Mouse (Mus musculus): Measurements from ENCODE around the gene Phactr2. TPM values are rescaled to one million over a fixed set of nuclear protein-coding genes. Genes with fewer than 3 reads are reported as not detected.
A peak's percentile ranks its signal among the peaks of the same experiment; 100 is the strongest.
"Not testable (repeated sequence)": the region's sequence is repeated elsewhere in the genome, so short reads cannot be mapped to it uniquely, and the experiment has no call there.

Gene Phactr2
- polyA plus RNA-seq, 1 experiment from 2014 or later = 7.0 TPM

GRCm38 (mm10) chr10:13466925-13467324 lies 7.3 kb downstream of the Phactr2 start:
- H3K4me2 ChIP-seq (ENCODE audit: low read length) = no peak overlapping the region
- no peak for ATAC-seq
- no peaks in the 10 kb centered on the region for H3K4me1 ChIP-seq (ENCODE audit: control insufficient read depth, insufficient read depth, low read length)
- no peak overlapping the region for H3K4me3 ChIP-seq (ENCODE audit: low read depth, low read length)
- WGBS = 59% methylated on average over 5 of the region's 5 CpGs
- H3K9me3 ChIP-seq (replicated peaks; ENCODE audit: control insufficient read depth, low read length, poor library complexity, severe bottlenecking) = no peaks in the 10 kb centered on the region
- no peaks in the 10 kb centered on the region for H3K27me3 ChIP-seq (ENCODE audit: control insufficient read depth, insufficient read depth, low read depth, low read length)
- no peak overlapping the region for H3K9ac ChIP-seq (ENCODE audit: low read depth, low read length)
- no peak overlapping the region for H3K27ac ChIP-seq (ENCODE audit: low read length)
- H3K36me3 ChIP-seq (ENCODE audit: control insufficient read depth, insufficient read depth, low read length) = no peaks in the 10 kb centered on the region

DNA sequence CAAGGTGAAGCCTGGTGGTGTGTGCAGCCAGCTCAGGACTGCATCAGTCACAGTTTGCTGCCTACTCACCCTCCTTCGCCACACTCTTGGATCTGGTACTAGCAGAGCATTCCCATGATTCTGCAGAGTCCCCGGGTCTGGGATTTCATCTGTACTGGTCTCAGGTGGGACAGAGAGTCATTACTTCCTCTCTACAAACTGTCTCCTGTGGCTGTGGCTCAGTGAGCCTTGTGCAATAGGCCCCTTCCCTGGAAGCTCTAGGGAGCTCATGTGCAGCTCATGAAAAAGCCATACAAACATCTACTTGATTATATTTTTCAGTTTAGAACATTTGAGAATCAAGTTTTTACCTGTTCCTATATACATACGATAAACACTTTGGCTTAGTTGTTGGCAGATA lies 9.9 kb downstream of the Phactr2 start:
- not testable (repeated sequence) for H3K4me2 ChIP-seq (ENCODE audit: low read length); H3K36me3 ChIP-seq (ENCODE audit: control insufficient read depth, insufficient read depth, low read length); H3K4me1 ChIP-seq (ENCODE audit: control insufficient read depth, insufficient read depth, low read length); H3K4me3 ChIP-seq (ENCODE audit: low read depth, low read length); H3K27me3 ChIP-seq (ENCODE audit: control insufficient read depth, insufficient read depth, low read depth, low read length); H3K9me3 ChIP-seq (replicated peaks; ENCODE audit: control insufficient read depth, low read length, poor library complexity, severe bottlenecking); H3K27ac ChIP-seq (ENCODE audit: low read length); H3K9ac ChIP-seq (ENCODE audit: low read depth, low read length); ATAC-seq
- 92% methylated on average over 3 of the region's 3 CpGs for WGBS

DNA sequence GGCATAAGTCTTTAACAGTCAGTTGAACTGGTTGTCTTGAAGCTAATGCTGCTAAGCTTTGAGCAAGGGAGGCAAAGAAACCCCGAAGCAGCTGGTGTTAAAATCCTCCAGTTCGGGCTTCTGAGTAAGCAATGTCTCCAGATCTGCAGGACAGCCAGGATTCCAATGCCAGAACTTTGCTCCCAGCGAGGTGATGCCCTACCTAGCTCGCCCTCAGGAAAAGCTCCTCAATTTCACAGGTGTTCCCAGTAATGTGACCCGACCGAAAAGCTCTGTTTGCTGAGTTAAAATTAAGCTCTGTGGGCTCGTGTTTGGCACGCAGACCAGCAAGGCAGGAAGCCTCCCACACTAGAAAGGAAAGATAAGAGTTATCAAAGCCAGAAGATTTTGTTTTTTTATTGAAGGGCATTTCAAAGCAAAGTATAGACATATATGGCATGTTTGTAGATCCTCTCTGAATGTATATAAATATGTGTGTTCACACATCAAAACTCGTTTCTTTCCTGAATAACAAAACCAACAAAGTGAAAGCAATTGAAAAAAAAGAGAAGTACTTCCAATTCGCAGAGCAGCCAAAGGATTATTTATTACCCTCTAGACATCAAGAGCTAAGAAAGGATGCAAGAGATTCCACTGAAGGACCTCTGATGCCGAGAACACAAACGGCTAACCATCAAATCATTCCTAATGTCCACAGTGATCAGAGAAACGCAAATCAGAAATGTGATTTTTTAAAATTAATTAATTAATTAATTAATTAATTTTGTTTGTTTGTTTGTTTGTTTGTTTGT lies 20.8 kb downstream of the Phactr2 start:
- 88% methylated on average over 13 of the region's 13 CpGs for WGBS
- no peak overlapping the region for H3K27ac ChIP-seq (ENCODE audit: low read length)

GRCm38 (mm10) chr10:13451640-13452039 lies 22.6 kb downstream of the Phactr2 start:
- no peak for ATAC-seq
- H3K4me3 ChIP-seq (ENCODE audit: low read depth, low read length) = no peak overlapping the region
- no peak overlapping the region for H3K27ac ChIP-seq (ENCODE audit: low read length)
- 83% methylated on average over 6 of the region's 6 CpGs for WGBS
- no peak overlapping the region for H3K9ac ChIP-seq (ENCODE audit: low read depth, low read length)
- no peaks in the 10 kb centered on the region for H3K9me3 ChIP-seq (replicated peaks; ENCODE audit: control insufficient read depth, low read length, poor library complexity, severe bottlenecking)
- H3K36me3 ChIP-seq (ENCODE audit: control insufficient read depth, insufficient read depth, low read length) = no peaks in the 10 kb centered on the region
- no peaks in the 10 kb centered on the region for H3K4me1 ChIP-seq (ENCODE audit: control insufficient read depth, insufficient read depth, low read length)
- H3K27me3 ChIP-seq (ENCODE audit: control insufficient read depth, insufficient read depth, low read depth, low read length) = no peaks in the 10 kb centered on the region
- no peak overlapping the region for H3K4me2 ChIP-seq (ENCODE audit: low read length)

More for the DNA sequence above, 20.8 kb downstream of the Phactr2 start:
- Histone ChIP-seq H3K9me3 (replicated peaks; ENCODE audit: control insufficient read depth, low read length, poor library complexity, severe bottlenecking) (no peaks in the 10 kb centered on the region), H3K9ac (ENCODE audit: low read depth, low read length) (no peak overlapping the region), H3K27me3 (ENCODE audit: control insufficient read depth, insufficient read depth, low read depth, low read length) (no peaks in the 10 kb centered on the region), H3K4me2 (ENCODE audit: low read length) (no peak overlapping the region), H3K4me3 (ENCODE audit: low read depth, low read length) (no peak overlapping the region), H3K4me1 (ENCODE audit: control insufficient read depth, insufficient read depth, low read length) (no peaks in the 10 kb centered on the region), H3K36me3 (ENCODE audit: control insufficient read depth, insufficient read depth, low read length) (no peaks in the 10 kb centered on the region)
- no peak for ATAC-seq

DNA sequence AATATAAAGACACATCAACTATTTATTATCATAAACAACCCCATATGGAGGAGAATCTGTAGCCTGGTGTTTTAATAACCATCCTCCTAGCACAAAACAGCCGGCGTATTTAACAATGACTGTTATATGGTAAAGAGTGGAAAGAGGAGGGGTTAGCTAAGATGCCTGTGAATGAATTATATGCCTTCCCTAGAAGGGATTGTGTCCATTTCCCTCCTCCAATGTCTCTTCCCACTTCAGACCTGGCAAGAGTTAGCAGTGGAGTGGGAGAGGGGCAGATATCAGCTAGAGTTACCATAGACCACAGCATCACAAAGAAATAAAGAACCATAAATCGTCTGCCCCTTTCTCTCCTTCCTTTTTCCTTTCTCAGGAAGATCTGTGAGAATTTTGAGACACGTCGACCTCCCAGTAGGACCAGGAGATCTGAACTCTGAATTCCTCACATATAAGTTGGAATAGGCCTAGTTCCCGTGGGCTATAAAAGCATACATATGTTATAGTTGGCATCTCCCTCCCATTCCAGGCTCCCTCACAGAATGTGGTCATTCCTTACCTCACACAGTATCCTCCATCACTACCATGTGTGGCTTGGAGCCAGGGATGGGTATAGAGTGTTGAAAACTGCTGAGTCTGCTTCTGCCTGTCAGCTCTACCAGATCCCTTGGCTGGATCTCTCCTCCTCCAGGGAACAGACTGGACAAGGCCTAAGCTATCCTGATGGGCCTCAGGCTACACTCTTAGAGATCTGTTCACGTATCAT lies 25.7 kb downstream of the Phactr2 start:
- H3K27me3 ChIP-seq (ENCODE audit: control insufficient read depth, insufficient read depth, low read depth, low read length) = no peaks in the 10 kb centered on the region
- no peak overlapping the region for H3K4me2 ChIP-seq (ENCODE audit: low read length)
- no peak overlapping the region for H3K27ac ChIP-seq (ENCODE audit: low read length)
- 83% methylated on average over 7 of the region's 7 CpGs for WGBS
- no peaks in the 10 kb centered on the region for H3K36me3 ChIP-seq (ENCODE audit: control insufficient read depth, insufficient read depth, low read length)
- no peaks in the 10 kb centered on the region for H3K9me3 ChIP-seq (replicated peaks; ENCODE audit: control insufficient read depth, low read length, poor library complexity, severe bottlenecking)
- no peak for ATAC-seq
- no peak overlapping the region for H3K4me3 ChIP-seq (ENCODE audit: low read depth, low read length)
- no peak overlapping the region for H3K9ac ChIP-seq (ENCODE audit: low read depth, low read length)
- no peaks in the 10 kb centered on the region for H3K4me1 ChIP-seq (ENCODE audit: control insufficient read depth, insufficient read depth, low read length)

DNA sequence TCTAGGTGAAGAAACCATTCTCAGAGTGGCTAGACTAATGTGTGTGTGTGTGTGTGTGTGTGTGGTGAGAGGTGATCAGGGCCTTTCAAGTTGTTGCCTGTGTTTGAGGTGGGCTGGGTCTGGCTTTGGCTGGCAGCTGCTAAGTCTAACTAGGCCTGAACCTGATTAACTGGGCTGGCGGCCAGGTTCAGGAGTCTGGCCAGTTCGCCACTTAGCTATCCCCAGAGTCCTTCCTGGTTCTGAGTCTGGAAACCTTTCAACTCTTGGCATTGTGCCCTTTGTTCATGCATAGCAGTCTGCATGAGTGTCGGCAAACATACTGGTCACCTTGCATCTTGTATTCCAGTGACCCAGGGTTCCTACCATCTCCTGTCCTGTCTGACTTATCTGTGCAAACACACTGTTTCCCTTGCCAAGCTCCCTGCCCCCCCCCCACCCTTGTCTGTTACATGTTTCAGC lies 27.4 kb downstream of the Phactr2 start:
- peak; percentile 62 for ATAC-seq
- Histone ChIP-seq H3K27me3 (ENCODE audit: control insufficient read depth, insufficient read depth, low read depth, low read length) (no peaks in the 10 kb centered on the region), H3K4me3 (ENCODE audit: low read depth, low read length) (no peak overlapping the region), H3K4me2 (ENCODE audit: low read length) (no peak overlapping the region), H3K9me3 (replicated peaks; ENCODE audit: control insufficient read depth, low read length, poor library complexity, severe bottlenecking) (no peaks in the 10 kb centered on the region), H3K36me3 (ENCODE audit: control insufficient read depth, insufficient read depth, low read length) (no peaks in the 10 kb centered on the region), H3K4me1 (ENCODE audit: control insufficient read depth, insufficient read depth, low read length) (no peaks in the 10 kb centered on the region), H3K9ac (ENCODE audit: low read depth, low read length) (no peak overlapping the region), H3K27ac (ENCODE audit: low read length) (no peak overlapping the region)
- WGBS = 64% methylated on average over 3 of the region's 3 CpGs

- ATAC-seq = no peak
- Histone ChIP-seq H3K4me2 (ENCODE audit: low read length) (no peak overlapping the region), H3K9ac (ENCODE audit: low read depth, low read length) (no peak overlapping the region), H3K4me1 (ENCODE audit: control insufficient read depth, insufficient read depth, low read length) (no peaks in the 10 kb centered on the region), H3K27me3 (ENCODE audit: control insufficient read depth, insufficient read depth, low read depth, low read length) (no peaks in the 10 kb centered on the region), H3K27ac (ENCODE audit: low read length) (no peak overlapping the region), H3K9me3 (replicated peaks; ENCODE audit: control insufficient read depth, low read length, poor library complexity, severe bottlenecking) (no peaks in the 10 kb centered on the region), H3K4me3 (ENCODE audit: low read depth, low read length) (no peak overlapping the region), H3K36me3 (ENCODE audit: control insufficient read depth, insufficient read depth, low read length) (no peaks in the 10 kb centered on the region)
- 96% methylated on average over 5 of the region's 5 CpGs for WGBS
These were observed 30.0 kb downstream of the Phactr2 start for GRCm38 (mm10) chr10:13444257-13444656.

DNA sequence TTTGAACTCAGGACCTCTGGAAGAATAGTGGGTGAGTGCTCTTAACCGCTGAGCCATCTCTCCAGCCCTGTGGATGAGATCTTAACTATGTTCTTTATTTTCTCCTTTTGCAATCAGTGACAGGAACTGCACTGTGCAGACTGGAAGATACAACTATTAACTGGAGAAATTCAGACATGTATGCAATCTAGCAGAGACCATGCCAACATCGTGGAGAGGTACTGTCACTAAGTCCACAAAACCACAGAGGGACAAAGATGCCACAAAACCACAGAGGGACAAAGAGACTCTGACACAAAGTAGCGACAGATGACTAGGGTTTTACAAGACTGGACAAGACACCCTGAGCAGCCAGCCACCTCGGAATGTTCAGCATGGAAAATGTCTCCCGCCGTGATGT lies 30.6 kb downstream of the Phactr2 start:
- no peak overlapping the region for H3K4me2 ChIP-seq (ENCODE audit: low read length)
- no peaks in the 10 kb centered on the region for H3K4me1 ChIP-seq (ENCODE audit: control insufficient read depth, insufficient read depth, low read length)
- H3K36me3 ChIP-seq (ENCODE audit: control insufficient read depth, insufficient read depth, low read length) = no peaks in the 10 kb centered on the region
- no peaks in the 10 kb centered on the region for H3K9me3 ChIP-seq (replicated peaks; ENCODE audit: control insufficient read depth, low read length, poor library complexity, severe bottlenecking)
- no peaks in the 10 kb centered on the region for H3K27me3 ChIP-seq (ENCODE audit: control insufficient read depth, insufficient read depth, low read depth, low read length)
- no peak overlapping the region for H3K9ac ChIP-seq (ENCODE audit: low read depth, low read length)
- WGBS = 86% methylated on average over 6 of the region's 6 CpGs
- H3K4me3 ChIP-seq (ENCODE audit: low read depth, low read length) = no peak overlapping the region
- H3K27ac ChIP-seq (ENCODE audit: low read length) = no peak overlapping the region
- no peak for ATAC-seq

- H3K4me2 ChIP-seq (ENCODE audit: low read length) = no peak overlapping the region
- WGBS = 83% methylated on average over 4 of the region's 4 CpGs
- H3K27ac ChIP-seq (ENCODE audit: low read length) = no peak overlapping the region
- no peaks in the 10 kb centered on the region for H3K36me3 ChIP-seq (ENCODE audit: control insufficient read depth, insufficient read depth, low read length)
- H3K4me3 ChIP-seq (ENCODE audit: low read depth, low read length) = no peak overlapping the region
- H3K9ac ChIP-seq (ENCODE audit: low read depth, low read length) = no peak overlapping the region
- no peak for ATAC-seq
- no peaks in the 10 kb centered on the region for H3K9me3 ChIP-seq (replicated peaks; ENCODE audit: control insufficient read depth, low read length, poor library complexity, severe bottlenecking)
- H3K27me3 ChIP-seq (ENCODE audit: control insufficient read depth, insufficient read depth, low read depth, low read length) = no peaks in the 10 kb centered on the region
- H3K4me1 ChIP-seq (ENCODE audit: control insufficient read depth, insufficient read depth, low read length) = no peaks in the 10 kb centered on the region
These were observed 33.9 kb downstream of the Phactr2 start for GRCm38 (mm10) chr10:13440292-13440691.

Data from midbrain, embryonic 16.5 days (tissue).